In the genomic region with DNA sequence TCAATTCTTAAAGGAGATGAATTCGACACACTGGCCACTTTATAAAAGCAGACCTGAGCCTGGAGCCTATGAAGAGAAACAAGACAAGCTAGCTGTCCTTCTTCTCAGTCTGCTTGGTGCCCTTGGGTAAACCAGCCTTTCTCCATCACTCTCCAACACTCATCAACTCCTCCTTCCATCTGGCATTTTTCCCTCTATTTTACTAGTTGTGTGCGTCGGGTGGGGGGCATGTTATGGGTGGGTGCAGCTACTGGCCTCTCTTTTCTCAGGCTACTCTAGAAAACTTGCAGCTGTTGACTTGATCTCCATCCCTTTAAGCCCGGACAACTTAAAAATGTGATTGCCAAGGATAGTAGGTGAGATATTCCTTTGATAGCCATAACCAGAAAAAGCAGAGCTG, we compare ENCODE assay signal across 26 mouse cellular contexts.
"Had no signal": no experiment of that assay in that cellular context is flagged by ENCODE, and none has a peak within 500 bp of the region (broad histone marks: within the 10 kb centered on the region; RNA-seq: fewer than 3 reads in every experiment).

No protein-coding gene starts in this region.

- H3K9ac ChIP-seq: embryonic facial prominence, embryonic 12.5 days; embryonic facial prominence, embryonic 13.5 days; embryonic facial prominence, embryonic 15.5 days; forebrain, embryonic 12.5 days; forebrain, embryonic 13.5 days; forebrain, embryonic 15.5 days; forebrain, postnatal 0 days had no signal

- H3K36me3 ChIP-seq: embryonic facial prominence, embryonic 10.5 days; embryonic facial prominence, embryonic 12.5 days; embryonic facial prominence, embryonic 13.5 days; embryonic facial prominence, embryonic 15.5 days; forebrain, embryonic 10.5 days; forebrain, embryonic 12.5 days; forebrain, embryonic 15.5 days had no signal

- H3K4me1 ChIP-seq: embryonic facial prominence, embryonic 10.5 days; embryonic facial prominence, embryonic 12.5 days; embryonic facial prominence, embryonic 13.5 days; embryonic facial prominence, embryonic 15.5 days; forebrain, embryonic 10.5 days; forebrain, embryonic 12.5 days; forebrain, embryonic 13.5 days; forebrain, embryonic 15.5 days had no signal

- H3K4me2 ChIP-seq: embryonic facial prominence, embryonic 12.5 days; embryonic facial prominence, embryonic 13.5 days; embryonic facial prominence, embryonic 15.5 days; forebrain, embryonic 12.5 days; forebrain, embryonic 13.5 days; forebrain, embryonic 15.5 days had no signal

- H3K27ac ChIP-seq: embryonic facial prominence, embryonic 10.5 days; embryonic facial prominence, embryonic 12.5 days; embryonic facial prominence, embryonic 13.5 days; embryonic facial prominence, embryonic 15.5 days; forebrain, embryonic 10.5 days; forebrain, embryonic 12.5 days; forebrain, embryonic 13.5 days; forebrain, embryonic 15.5 days; gastrocnemius, adult 2 months had no signal

- DNase-seq: cerebellum, adult 2 months; cerebellum, adult 8-10 months; cerebellum, adult 9-10 months; cerebellum, adult 9-11 months; cerebellum, postnatal 10 days; cerebellum, postnatal 14 days; cerebellum, postnatal 25 days; cerebellum, postnatal 36 days; embryo, embryonic 11 days; gastrocnemius, adult 2 months; gastrocnemius, postnatal 10 days; gastrocnemius, postnatal 14 days; gastrocnemius, postnatal 25 days; gastrocnemius, postnatal 36 days; heart, adult 11 months; heart, adult 18-20 months had no signal

- ATAC-seq: forebrain, embryonic 13.5 days; forebrain, postnatal 0 days had no signal

- H3K4me3 ChIP-seq: embryonic facial prominence, embryonic 10.5 days; embryonic facial prominence, embryonic 12.5 days; embryonic facial prominence, embryonic 13.5 days; embryonic facial prominence, embryonic 15.5 days; erythroblast, embryonic 14.5 days; forebrain, embryonic 10.5 days; forebrain, embryonic 12.5 days; forebrain, embryonic 13.5 days; forebrain, embryonic 15.5 days; gastrocnemius, adult 2 months had no signal

- H3K27me3 ChIP-seq: embryonic facial prominence, embryonic 12.5 days; embryonic facial prominence, embryonic 13.5 days; embryonic facial prominence, embryonic 15.5 days; forebrain, embryonic 12.5 days; forebrain, embryonic 13.5 days; forebrain, embryonic 15.5 days had no signal

- H3K9me3 ChIP-seq: embryonic facial prominence, embryonic 10.5 days; embryonic facial prominence, embryonic 12.5 days; embryonic facial prominence, embryonic 13.5 days; embryonic facial prominence, embryonic 15.5 days; forebrain, embryonic 10.5 days; forebrain, embryonic 12.5 days; forebrain, embryonic 13.5 days; forebrain, embryonic 15.5 days had no signal
